Mouse (Mus musculus) adrenal gland, postnatal 4 days (tissue): ENCODE data around the gene Xpa. TPM values are rescaled to one million over a fixed set of nuclear protein-coding genes. Genes with fewer than 3 reads are reported as not detected.
A peak's percentile ranks its signal among the peaks of the same experiment; 100 is the strongest.

Experiments used
- DNase-seq, 2 experiments: peaks; one replicate each; pipeline ENCODE4 v3.0.0; 2021 to 2022; ENCODE audit warnings: low spot score in 2 of 2, mixed read lengths in 2 of 2
- total RNA-seq, 2 experiments: library from RNA; stranded (reverse); gene quantifications; 2 replicates each; pipeline ENCODE4 v1.2.3; 2021

Xpa gene
- total RNA-seq, 2 experiments from 2014 or later: 32.8 to 39.2 TPM

- DNase-seq: no peak
Measured at GRCm38 (mm10) chr4:46151903-46152544, 44.1 kb downstream of the Xpa start.

DNA sequence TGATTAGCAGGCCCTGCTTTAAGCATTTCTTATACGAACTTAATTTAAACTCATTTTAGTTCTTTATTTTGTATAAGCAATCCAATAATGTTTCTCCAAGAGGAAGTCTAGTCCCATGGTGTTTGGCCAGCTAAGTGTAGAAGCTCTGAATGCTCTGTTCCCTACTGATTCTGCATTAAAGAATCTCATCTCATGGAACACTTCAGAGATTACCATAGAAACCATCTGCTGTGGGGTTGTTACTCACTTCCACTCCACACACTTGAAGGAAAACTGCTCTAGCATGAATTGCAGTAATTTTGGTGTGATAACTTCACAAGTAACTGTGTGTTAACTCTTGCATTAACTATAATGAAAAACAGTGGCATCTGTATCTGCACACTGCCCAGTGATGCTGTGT lies 49.2 kb downstream of the Xpa start:
- DNase-seq: no peak

GRCm38 (mm10) chr4:46144323-46144722 lies 51.8 kb downstream of the Xpa start:
- no peak for DNase-seq

DNA sequence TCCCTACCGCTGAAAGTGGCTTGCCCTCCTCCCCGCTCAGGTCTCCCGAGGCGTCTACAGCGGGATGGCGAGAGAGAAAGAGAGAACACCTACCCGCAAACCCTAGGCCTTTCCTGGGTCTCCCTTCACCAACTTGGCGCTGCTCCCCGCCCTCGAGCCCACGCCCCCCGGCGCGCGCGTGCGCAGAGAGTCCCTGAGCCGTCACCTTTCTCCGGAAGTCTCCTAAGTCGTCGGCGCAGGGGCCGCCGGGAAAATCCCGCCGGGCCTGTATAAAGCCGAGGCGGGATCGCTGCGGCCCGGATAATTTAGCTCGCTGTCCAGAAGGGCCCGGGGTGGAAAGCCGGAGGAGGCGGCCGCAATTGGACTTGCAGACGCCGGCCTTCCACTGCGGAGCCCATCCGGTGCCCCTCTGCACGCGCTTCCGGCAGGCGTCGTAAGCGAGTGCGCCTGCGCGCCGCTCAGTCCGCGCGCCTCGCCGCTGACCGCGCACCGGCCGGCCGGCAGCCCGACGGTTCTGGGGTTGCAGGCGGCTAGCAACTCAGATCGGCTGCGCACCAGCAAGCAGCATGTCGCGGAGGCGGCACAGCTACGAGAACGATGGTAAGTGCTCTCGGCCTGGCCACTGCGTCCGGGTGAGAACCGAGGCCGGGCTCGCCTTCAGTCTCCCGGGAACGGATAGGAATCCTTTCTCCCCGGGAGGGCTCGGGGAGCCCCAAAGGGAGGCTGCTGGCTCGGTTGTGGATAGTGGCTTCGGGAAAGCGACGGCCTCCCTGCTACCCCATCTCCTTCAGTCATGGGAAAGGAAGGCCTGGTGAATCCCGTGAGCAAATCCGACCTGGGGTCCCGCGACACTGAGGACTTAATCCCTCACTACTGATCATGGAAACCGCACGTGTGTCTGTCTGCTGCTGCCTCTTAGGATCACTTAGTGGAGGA lies 57.6 kb downstream of the Xpa start, which contains the start of the genes Ncbp1 and Tstd2:
TSS of gene Ncbp1 (plus strand) at position 327 of the 936 bp plus-strand sequence.
TSS of gene Tstd2 (minus strand) at position 408 of the 936 bp plus-strand sequence.
- DNase-seq: peak; percentile 87 to 89

GRCm38 (mm10) chr4:46137629-46138286 lies 58.4 kb downstream of the Xpa start:
- DNase-seq: no peak

GRCm38 (mm10) chr4:46131791-46132190 lies 64.3 kb downstream of the Xpa start:
- no peak for DNase-seq

DNA sequence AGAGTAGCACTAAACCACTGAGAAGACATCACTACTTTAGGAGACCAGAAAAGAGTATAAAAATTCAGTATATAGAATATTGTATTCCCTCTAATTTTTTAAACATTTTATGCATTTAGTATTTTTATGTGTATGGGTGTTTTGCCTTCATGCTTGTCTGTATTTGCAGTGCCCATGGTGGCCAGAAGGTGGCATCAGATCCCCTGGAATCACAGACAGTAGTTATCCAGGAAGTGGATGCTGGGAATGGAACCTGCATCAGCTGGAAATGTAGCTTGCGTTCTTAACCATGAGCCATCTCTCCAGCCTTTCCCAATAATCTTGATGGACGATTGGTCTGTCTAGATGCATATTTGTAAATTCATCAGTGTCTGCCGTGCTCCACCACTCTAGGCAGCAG lies 65.9 kb downstream of the Xpa start:
- DNase-seq: no peak

- DNase-seq: no peak
Measured at GRCm38 (mm10) chr4:46129311-46130004, 66.7 kb downstream of the Xpa start.

DNA sequence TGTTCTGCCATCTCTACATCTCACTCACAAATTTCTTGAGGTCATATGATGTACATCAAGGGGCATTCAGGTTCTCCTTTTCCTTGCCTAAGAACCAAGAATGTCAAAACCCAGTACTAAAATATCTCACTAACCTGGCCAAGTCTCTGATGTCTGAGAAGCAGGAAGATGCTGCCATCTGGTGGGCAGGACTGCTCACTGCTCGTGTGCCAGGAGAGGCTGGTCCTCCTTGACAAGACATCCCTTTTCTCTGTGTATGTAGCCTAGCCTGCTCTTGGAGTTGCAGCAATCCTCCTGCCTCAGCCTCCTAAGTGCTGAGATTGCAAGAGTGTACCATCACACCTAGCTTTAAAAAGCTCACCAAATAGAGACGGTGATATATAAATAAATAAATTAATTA lies 69.6 kb downstream of the Xpa start:
- DNase-seq: peak in 1 of 2 experiments; percentile 29

DNA sequence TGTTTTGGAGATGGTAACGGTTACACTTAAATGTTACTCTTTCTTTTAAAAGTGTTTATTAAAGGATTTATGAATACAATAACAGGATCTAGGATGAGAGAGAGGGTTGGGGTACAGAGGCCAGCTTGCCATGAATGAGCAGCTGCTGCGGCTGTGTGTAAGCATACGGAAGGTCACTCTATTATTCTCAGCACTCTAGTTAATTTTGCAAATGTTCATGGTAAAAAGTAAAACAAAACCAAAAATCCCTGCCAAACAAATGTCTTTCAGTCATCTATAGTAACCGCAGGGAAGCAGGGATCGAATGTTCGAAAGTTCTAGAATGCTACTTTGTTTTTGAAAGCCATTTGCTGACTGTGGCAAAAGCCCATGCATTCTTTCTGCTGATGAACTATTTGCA lies 72.8 kb downstream of the Xpa start:
- DNase-seq: no peak

DNA sequence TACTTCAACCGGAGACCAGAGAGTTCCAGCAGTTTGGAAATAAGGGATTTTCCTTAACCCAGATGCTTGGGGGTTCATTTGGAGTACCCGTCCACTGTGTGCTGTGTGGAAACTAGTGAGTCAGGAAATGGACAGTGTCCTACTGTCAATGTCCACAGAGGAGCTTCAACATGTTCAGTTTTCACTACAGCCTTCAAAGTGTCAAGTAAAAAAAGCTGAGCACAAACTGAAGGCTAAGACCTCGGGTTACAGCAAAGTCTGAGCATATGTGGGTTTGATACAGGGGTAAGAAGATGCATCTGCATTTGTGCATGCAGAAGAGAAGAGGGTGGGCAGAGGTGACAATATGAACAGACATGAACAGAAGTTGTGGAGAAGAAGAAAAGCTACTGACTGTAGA lies 75.3 kb downstream of the Xpa start:
- DNase-seq: no peak

GRCm38 (mm10) chr4:46119514-46120094 lies 76.5 kb downstream of the Xpa start:
- no peak for DNase-seq

GRCm38 (mm10) chr4:46117536-46117935 lies 78.6 kb downstream of the Xpa start:
- DNase-seq: no peak

DNA sequence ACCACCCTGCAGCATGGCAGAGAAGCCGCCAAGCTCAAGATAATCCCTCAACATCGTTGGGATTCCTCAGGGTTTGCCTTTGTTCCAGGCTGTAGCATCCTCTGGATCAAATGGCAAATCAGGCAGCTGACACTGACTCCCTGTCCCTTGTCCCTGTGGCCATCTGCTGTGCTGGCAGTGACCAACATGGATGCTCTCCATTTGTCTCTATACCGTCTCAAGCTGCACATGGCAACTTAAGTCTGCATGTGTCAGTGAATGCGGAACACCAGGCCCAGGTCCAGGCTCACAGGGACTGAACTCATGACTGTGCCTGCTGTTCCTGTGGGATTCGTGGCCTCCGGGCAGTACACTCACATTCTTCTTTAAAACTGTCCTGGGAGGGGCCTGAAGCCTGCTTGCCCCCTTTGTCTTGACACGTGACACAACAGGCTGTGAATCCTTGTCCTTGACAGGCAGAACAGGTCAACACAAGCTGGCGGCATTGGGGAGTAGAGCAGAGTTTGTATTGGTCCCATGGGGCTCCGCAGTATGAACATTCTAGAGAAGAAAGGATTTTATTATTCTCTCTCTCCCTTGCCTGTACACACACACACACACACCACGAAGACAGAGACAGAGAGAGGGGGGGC lies 79.5 kb downstream of the Xpa start:
- DNase-seq: no peak

GRCm38 (mm10) chr4:46115308-46115707 lies 80.8 kb downstream of the Xpa start:
- DNase-seq: no peak

GRCm38 (mm10) chr4:46111361-46111760 lies 84.8 kb downstream of the Xpa start:
- no peak for DNase-seq

- no peak for DNase-seq
Measured at GRCm38 (mm10) chr4:46110084-46110483, 86.0 kb downstream of the Xpa start.
